ENCODE assay signal across 8 mouse cellular contexts in genomic region chr5:25436081-25436480, GRCm38 (mm10).
DNase-seq lines count a peak whose midpoint lies in the region; ATAC-seq and TF ChIP-seq lines count a peak whose summit lies in the region.

No protein-coding gene starts in this region.

- peak; percentile 70 for TF ChIP-seq CTCF in heart, postnatal 0 days (IDR thresholded peaks at IDR 0.05; ENCODE audit: low read depth)

- no peak overlapping the region for H3K4me2 ChIP-seq in hindbrain, embryonic 12.5 days (replicated peaks)
- H3K4me2 ChIP-seq in heart, postnatal 0 days (ENCODE audit: low read depth, low read length) = no peak overlapping the region

- TF ChIP-seq EP300 in heart, postnatal 0 days (IDR thresholded peaks at IDR 0.05; ENCODE audit: low read depth) = no peak

- H3K9ac ChIP-seq in hindbrain, embryonic 12.5 days = no peak overlapping the region
- H3K9ac ChIP-seq in heart, postnatal 0 days (replicated peaks; ENCODE audit: low read depth, low read length) = no peak overlapping the region

- H3K4me3 ChIP-seq in hindbrain, embryonic 10.5 days = no peak overlapping the region
- no peak overlapping the region for H3K4me3 ChIP-seq in hindbrain, embryonic 12.5 days
- no peak overlapping the region for H3K4me3 ChIP-seq in heart, postnatal 0 days (ENCODE audit: low read depth, low read length)

- WGBS in hindbrain, embryonic 10.5 days = 34% methylated on average over 3 of the region's 3 CpGs
- WGBS in hindbrain, embryonic 12.5 days = 23% methylated on average over 3 of the region's 3 CpGs
- 10% methylated on average over 3 of the region's 3 CpGs for WGBS in heart, postnatal 0 days
- WGBS in large intestine, adult 2 months = 10% methylated on average over 3 of the region's 3 CpGs

- H3K4me1 ChIP-seq in hindbrain, embryonic 10.5 days (replicated peaks) = no peaks in the 10 kb centered on the region
- H3K4me1 ChIP-seq in hindbrain, embryonic 12.5 days = no peaks in the 10 kb centered on the region
- H3K4me1 ChIP-seq in heart, postnatal 0 days (ENCODE audit: control insufficient read depth, insufficient read depth) = no peaks in the 10 kb centered on the region

- no peaks in the 10 kb centered on the region for H3K9me3 ChIP-seq in hindbrain, embryonic 10.5 days
- H3K9me3 ChIP-seq in hindbrain, embryonic 12.5 days (replicated peaks) = no peaks in the 10 kb centered on the region
- H3K9me3 ChIP-seq in heart, postnatal 0 days (replicated peaks; ENCODE audit: control insufficient read depth, low read length) = no peaks in the 10 kb centered on the region

- 0 out of 2 replicates have a peak, but pooled peaks cover 4% of the 10 kb centered on the region for H3K36me3 ChIP-seq in hindbrain, embryonic 10.5 days
- H3K36me3 ChIP-seq in hindbrain, embryonic 12.5 days = no peaks in the 10 kb centered on the region
- no peaks in the 10 kb centered on the region for H3K36me3 ChIP-seq in heart, postnatal 0 days (replicated peaks; ENCODE audit: control insufficient read depth, insufficient read depth, low read length)

- H3K27me3 ChIP-seq in hindbrain, embryonic 10.5 days (ENCODE audit: insufficient read depth, poor library complexity, severe bottlenecking) = no peaks in the 10 kb centered on the region
- H3K27me3 ChIP-seq in hindbrain, embryonic 12.5 days = no peaks in the 10 kb centered on the region
- no peaks in the 10 kb centered on the region for H3K27me3 ChIP-seq in heart, postnatal 0 days (ENCODE audit: control insufficient read depth, insufficient read depth, low read length)

- no peak overlapping the region for H3K27ac ChIP-seq in hindbrain, embryonic 10.5 days
- no peak overlapping the region for H3K27ac ChIP-seq in hindbrain, embryonic 12.5 days
- no peak overlapping the region for H3K27ac ChIP-seq in heart, postnatal 0 days (ENCODE audit: low read depth)

- ATAC-seq in hindbrain, embryonic 12.5 days (ENCODE audit: low FRiP score) = no peak
- ATAC-seq in heart, postnatal 0 days (ENCODE audit: insufficient read depth, low read depth) = no peak

- peak; percentile 23 for DNase-seq in hindbrain, embryonic 10.5 days (ENCODE audit: low spot score)
- peak; percentile 48 to 81 for DNase-seq in adrenal gland, adult (ENCODE audit: inconsistent age in 2 of 2, low spot score in 1 of 2)
- peak; percentile 64 for DNase-seq in embryo, embryonic 10 days (ENCODE audit: low spot score)
- DNase-seq in heart, postnatal 0 days (ENCODE audit: low spot score) = peak; percentile 71
- DNase-seq in large intestine, adult 2 months (ENCODE audit: low read depth, low spot score) = peak; percentile 22
- peak; percentile 41 to 65 for DNase-seq in lung, postnatal 4 days
- DNase-seq in right cerebral cortex, postnatal 4 days = peak; percentile 18

Comparison
In these comparisons a context has a peak if more than half of its experiments do, and no peak if none do; other contexts are left out.
1. DNase-seq: peak in every context shown above with its lines; median percentile 71 in heart, postnatal 0 days; 64 in adrenal gland, adult; 64 in embryo, embryonic 10 days; 53 in lung, postnatal 4 days; 23 in hindbrain, embryonic 10.5 days; 22 in large intestine, adult 2 months; 18 in right cerebral cortex, postnatal 4 days.